ENCODE assay signal across 19 mouse cellular contexts in genomic region chr9:48787321-48787720, GRCm38 (mm10). TPM values are rescaled to one million over a fixed set of nuclear protein-coding genes. Genes with fewer than 3 reads are reported as not detected.
A peak's percentile ranks its signal among the peaks of the same experiment; 100 is the strongest.
DNase-seq lines count a peak whose midpoint lies in the region; ATAC-seq and TF ChIP-seq lines count a peak whose summit lies in the region.
"Had no signal": no experiment of that assay in that cellular context is flagged by ENCODE, and none has a peak within 500 bp of the region (broad histone marks: within the 10 kb centered on the region; RNA-seq: fewer than 3 reads in every experiment).

No protein-coding gene starts in this region.

- no peak overlapping the region for H3K9ac ChIP-seq in kidney, embryonic 16.5 days (replicated peaks; ENCODE audit: low read length)
- H3K9ac ChIP-seq: embryonic facial prominence, embryonic 15.5 days; forebrain, embryonic 15.5 days; hindbrain, embryonic 14.5 days had no signal

- TF ChIP-seq CTCF in kidney, adult 2 months (conservative IDR thresholded peaks at IDR 0.05; ENCODE audit: insufficient read depth, insufficient read length, low read depth, low read length), result no peak
- no peak for TF ChIP-seq CTCF in layer of hippocampus, adult 2 months (conservative IDR thresholded peaks at IDR 0.05)

- H3K4me3 ChIP-seq in kidney, adult 2 months (ENCODE audit: insufficient read depth, low read depth, low read length), result no peak overlapping the region
- H3K4me3 ChIP-seq in kidney, embryonic 16.5 days (ENCODE audit: low read length), result no peak overlapping the region
- H3K4me3 ChIP-seq in layer of hippocampus, adult 2 months, result no peak overlapping the region
- H3K4me3 ChIP-seq in megakaryocyte, embryonic 14.5 days (replicated peaks), result peak overlapping the region; percentile 87
- H3K4me3 ChIP-seq: embryonic facial prominence, embryonic 15.5 days; erythroblast, embryonic 14.5 days; forebrain, embryonic 10.5 days; forebrain, embryonic 15.5 days; heart, embryonic 10.5 days; hindbrain, embryonic 10.5 days had no signal

- peak; percentile 33 for DNase-seq in kidney, adult 2 months
- no peak for DNase-seq in layer of hippocampus, adult 2 months (ENCODE audit: low spot score in 2 of 2)
- no peak for DNase-seq in layer of hippocampus, postnatal 36 days
- DNase-seq: adrenal gland, postnatal 25 days; cerebellum, adult 11 months; cerebellum, adult 8-10 months; cerebellum, postnatal 14 days; embryo, embryonic 11 days had no signal

- H3K27ac ChIP-seq in kidney, adult 2 months (ENCODE audit: insufficient read depth, low read depth, low read length), result no peak overlapping the region
- H3K27ac ChIP-seq in kidney, embryonic 16.5 days (ENCODE audit: low read length), result no peak overlapping the region
- peak overlapping the region; percentile 58; the same call in 1 of the 2 replicates for H3K27ac ChIP-seq in layer of hippocampus, adult 2 months
- H3K27ac ChIP-seq: embryonic facial prominence, embryonic 15.5 days; forebrain, embryonic 10.5 days; forebrain, embryonic 15.5 days; heart, embryonic 10.5 days; hindbrain, embryonic 10.5 days; hindbrain, embryonic 14.5 days had no signal

- 12% methylated on average over 1 of the region's 1 CpGs for WGBS in kidney, adult 2 months
- 37% methylated on average over 1 of the region's 1 CpGs for WGBS in kidney, embryonic 16.5 days

- H3K36me3 ChIP-seq in kidney, adult 2 months (ENCODE audit: control insufficient read depth, insufficient read depth, low read length), result no peaks in the 10 kb centered on the region
- no peaks in the 10 kb centered on the region for H3K36me3 ChIP-seq in kidney, embryonic 16.5 days (ENCODE audit: insufficient read depth, low read length)
- H3K36me3 ChIP-seq in megakaryocyte, embryonic 14.5 days (replicated peaks; ENCODE audit: low read length), result peaks cover 16% of the 10 kb centered on the region
- H3K36me3 ChIP-seq: embryonic facial prominence, embryonic 15.5 days; forebrain, embryonic 10.5 days; forebrain, embryonic 15.5 days; heart, embryonic 10.5 days had no signal

- ATAC-seq in kidney, embryonic 16.5 days (ENCODE audit: low FRiP score, low TSS enrichment), result no peak
- ATAC-seq in megakaryocyte, adult 5-6 weeks (ENCODE audit: poor library complexity, severe bottlenecking), result no peak
- ATAC-seq in frontal cortex, adult (ENCODE audit: low TSS enrichment), result no peak
- ATAC-seq: forebrain, embryonic 15.5 days had no signal

- no peaks in the 10 kb centered on the region for H3K9me3 ChIP-seq in kidney, embryonic 16.5 days (ENCODE audit: low read length)
- H3K9me3 ChIP-seq in megakaryocyte, embryonic 14.5 days, result no peaks in the 10 kb centered on the region
- H3K9me3 ChIP-seq: embryonic facial prominence, embryonic 15.5 days; forebrain, embryonic 10.5 days; forebrain, embryonic 15.5 days; heart, embryonic 10.5 days; hindbrain, embryonic 10.5 days had no signal

- H3K4me2 ChIP-seq in kidney, embryonic 16.5 days (replicated peaks; ENCODE audit: low read depth, low read length), result no peak overlapping the region
- H3K4me2 ChIP-seq: embryonic facial prominence, embryonic 15.5 days; forebrain, embryonic 15.5 days; hindbrain, embryonic 14.5 days had no signal

- H3K27me3 ChIP-seq in kidney, adult 2 months (replicated peaks; ENCODE audit: control insufficient read depth, insufficient read depth, low read length), result no peaks in the 10 kb centered on the region
- peaks cover 3% of the 10 kb centered on the region; the same call in 1 of the 2 replicates for H3K27me3 ChIP-seq in kidney, embryonic 16.5 days (ENCODE audit: insufficient read depth, low read length)
- H3K27me3 ChIP-seq in megakaryocyte, embryonic 14.5 days (replicated peaks), result no peaks in the 10 kb centered on the region
- H3K27me3 ChIP-seq: embryonic facial prominence, embryonic 15.5 days; forebrain, embryonic 15.5 days had no signal

- no peak for TF ChIP-seq POLR2A in kidney, adult 2 months (IDR thresholded peaks at IDR 0.05; ENCODE audit: low read depth, low read length)

- H3K4me1 ChIP-seq in kidney, adult 2 months (ENCODE audit: control insufficient read depth, insufficient read depth, low read length), result peaks cover 6% of the 10 kb centered on the region
- H3K4me1 ChIP-seq in kidney, embryonic 16.5 days (ENCODE audit: insufficient read depth, low read length), result 0 out of 2 replicates have a peak, but pooled peaks cover 7% of the 10 kb centered on the region
- H3K4me1 ChIP-seq in megakaryocyte, embryonic 14.5 days, result peaks cover 83% of the 10 kb centered on the region

RNA-seq across cellular contexts. Expression of gene Zbtb16, which starts 48.7 kb away (rescaled TPM):
- 3.0 and 3.1 TPM in 2 replicates for polyA plus RNA-seq in kidney, adult 2 months (2012; rRNA removed)
- 1.5 and 1.8 TPM in 2 replicates for polyA plus RNA-seq in kidney, embryonic 16.5 days (2015; fragmentation: Nextera tagmentation; extraction: Ambion mirVana)
- total RNA-seq in layer of hippocampus, adult 2 months (2021), result 100 to 1,000 TPM; 143 to 149 TPM
- 100 to 1,000 TPM; 104 to 149 TPM for total RNA-seq in layer of hippocampus, postnatal 36 days (2021)
- 1.00 and 1.8 TPM in 2 replicates for polyA plus RNA-seq in megakaryocyte, embryonic 14.5 days (2012; ENCODE audit: insufficient read depth, low replicate concordance)
- total RNA-seq in megakaryocyte, adult 5-6 weeks (2015), result 1.9 and 3.0 TPM in 2 replicates
- total RNA-seq in megakaryocyte, adult 5-6 weeks (2017), result 2.2 and 2.7 TPM in 2 replicates

Comparison
In these comparisons a context has a peak if more than half of its experiments do, and no peak if none do; other contexts are left out.
1. RNA of gene Zbtb16, which starts 48.7 kb away (total RNA-seq): 143 to 149 TPM in layer of hippocampus, adult 2 months and 104 to 149 TPM in layer of hippocampus, postnatal 36 days; 1.9 to 3.0 TPM in megakaryocyte, adult 5-6 weeks; every median in the first group is over 10 times any median in the second.